Mouse (Mus musculus) frontal cortex, adult 2 months (tissue): ENCODE results near the gene Heatr6. TPM values are rescaled to one million over a fixed set of nuclear protein-coding genes. Genes with fewer than 3 reads are reported as not detected.
A peak's percentile ranks its signal among the peaks of the same experiment; 100 is the strongest.

Experiments used
- DNase-seq, 2 experiments: peaks; one replicate each; pipeline ENCODE4 v3.0.0; 2022; ENCODE audit warnings: low spot score in 1 of 2; ENCODE audit errors: extremely low spot score in 1 of 2
- polyA plus RNA-seq: library from polyadenylated mRNA; depleted of rRNA; stranded (reverse); fragments of >200 nt; gene quantifications from 2 replicates; pipeline ENCODE4 v1.2.3, GENCODE M21; 2012; rRNA removed

The Heatr6 gene
- 17.9 and 18.5 TPM in 2 replicates for polyA plus RNA-seq

GRCm38 (mm10) chr11:83753581-83754181 lies at the start of gene Heatr6:
Heatr6 (plus strand) TSS chr11:83753696.
- peak; percentile 77 to 91 for DNase-seq

DNA sequence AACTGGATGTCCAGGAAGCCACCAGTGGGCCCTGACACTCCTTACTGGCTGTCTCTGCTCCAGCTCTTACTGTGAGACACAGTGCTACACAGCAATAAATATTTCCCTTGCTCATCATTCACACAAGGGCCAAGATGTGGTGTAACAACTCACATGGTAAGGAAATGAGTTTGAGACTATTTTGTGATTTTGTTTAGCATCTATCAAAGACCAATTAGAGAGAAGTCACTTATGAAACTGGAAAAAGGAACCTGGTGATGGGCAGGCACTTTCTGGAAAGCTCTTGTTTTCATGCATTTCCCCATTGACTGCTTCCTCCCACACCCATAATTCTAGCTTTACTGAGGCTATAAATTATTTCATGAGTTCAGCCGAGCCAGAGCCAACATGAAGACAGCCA lies 49.8 kb upstream of the Heatr6 start, which contains the start of gene Wfdc17:
Gene Wfdc17 (plus strand): TSS at position 287 of the 400 bp plus-strand sequence.
- DNase-seq = no peak

GRCm38 (mm10) chr11:83708715-83709114 lies 44.8 kb upstream of the Heatr6 start, which contains the start of gene Wfdc18:
Wfdc18 (plus strand) TSS chr11:83709015.
- DNase-seq = no peak

DNA sequence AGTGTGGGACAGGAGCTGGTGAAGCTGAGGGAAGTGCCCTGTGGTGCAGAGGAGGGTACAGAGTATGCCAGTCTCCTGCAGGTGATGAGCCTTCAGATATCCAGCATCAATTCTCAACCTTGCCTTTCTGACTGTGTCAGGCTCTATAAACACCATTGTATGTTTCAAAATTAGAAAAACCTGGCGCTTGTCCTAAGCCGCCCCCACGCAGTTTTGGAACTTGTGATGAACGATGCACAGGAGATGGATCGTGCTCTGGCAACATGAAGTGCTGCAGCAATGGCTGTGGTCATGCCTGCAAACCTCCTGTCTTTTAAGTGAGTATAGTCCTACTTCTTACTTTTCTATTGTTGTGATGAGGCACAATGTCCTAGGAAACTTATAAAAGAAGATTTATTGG lies 43.8 kb upstream of the Heatr6 start:
- peak; percentile 20 to 43 for DNase-seq

GRCm38 (mm10) chr11:83712671-83713070 lies 40.8 kb upstream of the Heatr6 start:
- DNase-seq = no peak

DNA sequence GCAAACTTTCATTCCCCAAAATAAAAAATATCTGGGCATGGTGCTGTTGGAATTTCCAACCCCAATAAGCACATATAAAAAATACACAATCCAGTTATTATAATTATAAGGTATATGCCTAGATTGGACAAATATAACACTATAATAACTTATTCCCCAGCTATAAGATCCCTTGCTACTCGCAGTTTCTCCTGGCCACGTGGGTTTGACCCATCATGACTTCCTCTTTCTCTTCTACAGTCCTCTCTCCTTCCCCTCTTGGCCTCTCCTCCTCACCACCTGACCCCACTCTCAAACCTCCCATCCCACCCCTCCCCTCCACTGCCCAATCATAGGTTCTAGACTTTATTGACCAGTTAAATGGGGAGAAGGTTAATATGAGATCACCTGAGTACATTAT lies 39.6 kb upstream of the Heatr6 start:
- no peak for DNase-seq

- no peak for DNase-seq
These were observed 36.3 kb upstream of the Heatr6 start for GRCm38 (mm10) chr11:83717042-83717665.

DNA sequence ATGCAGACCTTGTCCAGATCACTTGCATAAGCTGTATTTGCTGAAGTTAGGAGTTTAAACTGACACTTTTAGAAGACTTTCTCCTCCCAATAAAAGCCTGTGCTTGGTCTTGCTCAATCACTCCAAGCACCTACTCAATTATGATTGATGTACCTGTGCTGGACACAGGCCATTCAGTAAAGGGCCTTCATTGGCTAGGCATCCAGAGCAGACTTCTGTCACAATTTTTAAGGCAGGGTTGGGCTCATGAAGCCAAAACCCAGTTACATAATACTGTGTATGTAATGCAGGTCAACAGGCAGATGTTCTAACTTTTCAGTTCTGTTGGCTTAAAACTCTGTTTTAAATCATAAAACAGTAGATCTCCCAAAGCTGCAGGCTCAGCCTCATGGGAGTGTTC lies 32.7 kb upstream of the Heatr6 start:
- no peak for DNase-seq

- peak in 1 of 2 experiments; percentile 17 for DNase-seq
These were observed 24.6 kb upstream of the Heatr6 start for GRCm38 (mm10) chr11:83728757-83729432.

- DNase-seq = no peak
These were observed 22.4 kb upstream of the Heatr6 start for GRCm38 (mm10) chr11:83731116-83731515.

GRCm38 (mm10) chr11:83733071-83733640 lies 20.3 kb upstream of the Heatr6 start:
- no peak for DNase-seq

DNA sequence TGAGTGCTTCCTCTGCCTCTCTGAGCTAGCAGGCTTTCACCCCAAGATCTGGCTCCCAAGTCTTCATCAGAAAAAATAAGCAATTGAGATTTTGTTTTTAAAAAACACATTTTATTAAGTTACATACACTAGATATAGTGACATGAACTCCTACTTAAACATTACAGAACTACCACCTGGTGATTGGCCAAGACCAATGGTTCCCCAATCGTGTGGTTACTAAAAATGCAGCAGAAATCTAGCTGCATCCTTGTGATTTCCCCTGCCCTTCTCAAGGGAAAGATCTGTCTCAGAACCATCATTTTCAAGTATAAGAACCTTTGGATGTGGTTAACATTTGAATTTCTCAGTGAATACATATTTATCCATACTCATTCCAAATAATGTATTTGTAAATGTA lies 19.3 kb upstream of the Heatr6 start:
- no peak for DNase-seq

DNA sequence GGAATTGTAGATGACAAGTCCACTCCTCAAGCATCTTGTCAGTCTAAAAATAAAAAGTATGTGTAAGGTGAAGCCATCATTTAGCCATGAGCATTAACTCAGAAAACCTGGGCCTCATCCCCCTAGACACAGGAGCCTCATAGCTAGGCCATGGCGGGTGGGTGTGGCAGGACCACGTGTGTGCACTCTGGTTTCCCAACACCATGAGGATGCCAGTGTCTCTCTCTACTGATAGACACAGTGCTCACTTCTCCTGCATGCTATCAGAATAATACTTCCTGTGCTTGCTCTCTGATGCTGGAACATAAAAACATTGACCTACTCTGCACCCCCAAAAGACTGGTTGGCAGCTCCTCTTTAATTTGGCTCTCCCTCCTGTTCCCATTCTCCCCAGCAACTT lies 17.6 kb upstream of the Heatr6 start:
- no peak for DNase-seq

DNA sequence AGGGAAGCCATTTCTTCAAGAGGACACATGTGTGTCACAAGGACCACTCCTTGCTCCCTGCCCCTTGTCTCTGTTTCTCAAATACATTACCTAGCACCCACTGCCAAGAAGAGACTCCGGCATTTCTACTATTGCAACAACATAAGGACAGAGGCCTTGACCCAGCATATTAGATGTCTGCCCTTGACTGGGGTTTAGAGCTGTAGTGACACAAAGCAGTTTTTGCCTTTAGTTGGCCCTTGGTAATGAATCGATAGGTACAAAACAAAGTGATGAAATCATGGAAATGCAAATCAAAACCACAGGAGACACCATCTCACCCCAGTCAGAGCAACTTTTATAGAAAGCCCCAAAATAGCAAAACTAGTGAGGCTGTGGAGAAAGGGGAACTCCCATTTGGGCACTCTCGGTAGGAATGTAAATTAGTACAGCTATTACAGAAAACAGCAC lies 16.4 kb upstream of the Heatr6 start:
- DNase-seq = no peak

DNA sequence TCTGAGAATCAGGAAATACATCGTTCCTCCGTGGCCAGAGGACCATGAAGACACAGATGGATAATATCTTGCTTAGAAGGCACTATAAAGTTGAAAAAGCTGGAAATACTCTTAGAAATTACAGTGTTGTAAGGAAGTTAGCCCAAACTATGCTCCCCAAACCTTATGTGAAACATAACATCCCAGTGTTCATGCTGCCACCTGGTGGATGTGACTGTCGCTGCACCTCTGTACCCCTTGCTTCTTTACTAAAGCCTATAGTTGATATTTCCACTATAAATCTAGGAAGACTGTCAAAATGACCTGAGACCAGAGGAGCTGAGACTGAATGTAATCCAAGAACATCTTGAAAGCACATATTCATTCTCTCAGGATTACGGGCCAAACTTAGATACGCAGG lies 14.3 kb upstream of the Heatr6 start:
- peak; percentile 69 to 94 for DNase-seq

DNA sequence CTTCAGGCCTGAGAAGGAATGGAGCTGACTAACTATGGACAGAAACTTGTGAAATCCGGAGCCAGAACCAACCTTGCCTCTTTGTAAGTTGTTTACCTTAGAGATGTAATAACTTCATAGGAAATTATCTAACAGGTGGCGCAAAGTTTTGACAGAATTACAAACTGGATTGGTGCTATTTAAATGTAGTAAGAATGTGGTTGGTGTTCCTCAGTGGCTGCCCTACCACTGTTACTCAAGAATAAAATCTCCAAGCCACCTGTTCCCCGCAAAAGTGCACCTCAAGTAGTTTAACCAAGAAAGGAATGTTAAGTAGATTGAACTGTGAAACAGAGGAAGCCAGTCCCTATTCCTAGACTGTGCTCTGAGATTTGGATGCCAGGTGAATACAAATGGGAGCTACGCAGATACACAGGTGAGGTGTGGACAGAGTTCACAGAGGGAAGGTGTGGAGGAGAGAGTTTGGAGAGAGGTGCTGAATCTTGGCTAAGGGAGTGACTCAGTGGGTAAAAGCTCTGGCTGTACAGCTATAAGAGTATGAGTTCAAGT lies 13.0 kb upstream of the Heatr6 start:
- no peak for DNase-seq

DNA sequence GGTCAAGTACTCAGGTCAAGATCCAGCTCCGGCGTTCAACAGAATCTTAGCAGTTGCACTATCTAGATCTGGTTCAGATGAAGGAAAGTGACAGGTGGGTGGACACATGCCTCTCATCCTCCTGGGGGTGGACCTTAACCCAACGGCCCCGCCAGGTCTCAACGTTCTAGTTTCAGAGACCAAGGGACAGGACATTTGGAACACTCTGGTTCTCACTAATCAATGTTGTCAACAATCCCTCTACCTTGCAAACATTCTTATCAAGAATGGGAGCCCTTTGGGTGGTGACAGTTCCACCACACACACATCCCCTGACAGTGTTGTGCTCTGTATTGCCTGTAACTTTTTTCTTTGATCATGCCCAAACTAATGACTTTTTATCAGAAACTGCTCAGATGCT lies 11.7 kb upstream of the Heatr6 start:
- no peak for DNase-seq

DNA sequence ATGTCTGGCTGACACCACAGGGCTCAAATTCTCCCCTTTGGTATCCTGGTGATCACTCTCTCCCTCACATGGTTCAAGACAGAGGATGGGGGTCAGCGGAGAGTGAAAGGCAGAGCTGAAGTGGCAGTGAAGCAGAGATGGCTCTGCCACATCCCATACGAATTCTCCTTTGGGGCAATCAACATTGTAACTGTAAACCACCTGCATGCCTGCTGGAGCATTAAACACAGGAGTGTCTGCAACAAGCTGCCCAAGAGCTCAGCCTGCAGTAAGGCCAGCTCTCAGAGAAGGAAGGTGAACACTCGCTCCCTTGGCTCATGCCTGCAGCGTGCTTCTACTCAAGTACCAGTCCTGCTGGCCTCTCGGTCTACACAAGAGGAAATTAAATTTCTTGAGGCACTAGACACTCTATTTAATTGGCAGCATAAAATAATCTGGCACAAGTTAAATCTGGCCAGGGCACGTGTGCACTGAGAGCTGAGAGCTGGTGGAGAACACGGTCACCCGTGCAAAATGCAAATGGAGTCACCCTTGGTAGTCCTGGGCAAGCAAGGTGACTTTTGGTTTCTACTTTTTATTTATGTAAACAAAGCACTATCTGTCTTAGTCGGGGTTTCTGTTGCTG lies 10.7 kb upstream of the Heatr6 start:
- DNase-seq = no peak

- no peak for DNase-seq
These were observed 10.0 kb upstream of the Heatr6 start for GRCm38 (mm10) chr11:83743525-83743924.

GRCm38 (mm10) chr11:83746152-83746551 lies 7.3 kb upstream of the Heatr6 start:
- no peak for DNase-seq

DNA sequence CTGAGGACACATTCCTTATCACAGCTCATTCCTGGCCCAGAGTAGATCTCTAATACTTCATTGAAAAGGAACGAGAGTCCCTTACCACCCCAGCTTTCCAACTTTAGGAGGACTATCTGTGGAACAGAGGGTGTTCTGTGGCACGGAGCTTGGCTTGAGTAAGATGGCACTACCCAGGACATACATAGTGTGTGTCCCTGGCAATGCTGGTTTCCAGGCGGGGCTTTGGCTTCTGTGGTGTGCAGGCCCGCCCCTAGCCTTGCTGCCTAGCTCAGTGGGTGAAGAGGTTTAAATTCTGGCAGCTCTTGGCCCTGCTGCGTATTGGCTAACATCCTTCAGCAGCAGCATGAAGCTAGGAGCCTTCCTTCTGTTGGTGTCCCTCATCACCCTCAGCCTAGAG lies 6.8 kb upstream of the Heatr6 start, which contains the start of gene Wfdc21:
Gene Wfdc21 (plus strand): TSS at position 260 of the 400 bp plus-strand sequence.
- DNase-seq = no peak
